Comparison of ENCODE assay signal across 9 mouse cellular contexts in genomic region chr11:114867361-114868235, GRCm38 (mm10). TPM values are rescaled to one million over a fixed set of nuclear protein-coding genes. Genes with fewer than 3 reads are reported as not detected.
A peak's percentile ranks its signal among the peaks of the same experiment; 100 is the strongest.
DNase-seq lines count a peak whose midpoint lies in the region; ATAC-seq and TF ChIP-seq lines count a peak whose summit lies in the region.
"Had no signal": no experiment of that assay in that cellular context is flagged by ENCODE, and none has a peak within 500 bp of the region (broad histone marks: within the 10 kb centered on the region; RNA-seq: fewer than 3 reads in every experiment).

No protein-coding gene starts in this region.

- H3K4me2 ChIP-seq in heart, postnatal 0 days (ENCODE audit: low read depth, low read length) = no peak overlapping the region
- peak overlapping the region; percentile 33; the same call in 1 of the 2 replicates for H3K4me2 ChIP-seq in liver, embryonic 14.5 days (ENCODE audit: low read depth)
- H3K4me2 ChIP-seq: forebrain, embryonic 13.5 days had no signal

- H3K9ac ChIP-seq in heart, postnatal 0 days (replicated peaks; ENCODE audit: low read depth, low read length) = no peak overlapping the region
- no peak overlapping the region for H3K9ac ChIP-seq in liver, embryonic 14.5 days (replicated peaks)
- H3K9ac ChIP-seq: forebrain, embryonic 13.5 days had no signal

- no peak for ATAC-seq in heart, postnatal 0 days (ENCODE audit: insufficient read depth, low read depth)
- peak; percentile 44; the same call in 1 of the 2 replicates for ATAC-seq in liver, embryonic 14.5 days (ENCODE audit: insufficient read depth)
- ATAC-seq: forebrain, embryonic 13.5 days had no signal

- no peaks in the 10 kb centered on the region for H3K36me3 ChIP-seq in heart, postnatal 0 days (replicated peaks; ENCODE audit: control insufficient read depth, insufficient read depth, low read length)
- no peaks in the 10 kb centered on the region for H3K36me3 ChIP-seq in liver, embryonic 14.5 days (replicated peaks; ENCODE audit: control insufficient read depth, insufficient read depth, low read depth)

- 28% methylated on average over 11 of the region's 11 CpGs for WGBS in heart, postnatal 0 days
- WGBS in liver, embryonic 14.5 days (ENCODE audit: insufficient replicate concordance) = 36% methylated on average over 11 of the region's 11 CpGs

- TF ChIP-seq EP300 in heart, postnatal 0 days (IDR thresholded peaks at IDR 0.05; ENCODE audit: low read depth) = no peak
- TF ChIP-seq EP300 in liver, embryonic 14.5 days (IDR thresholded peaks at IDR 0.05; ENCODE audit: low read depth) = no peak

- no peak for TF ChIP-seq CTCF in heart, postnatal 0 days (IDR thresholded peaks at IDR 0.05; ENCODE audit: low read depth)
- no peak for TF ChIP-seq CTCF in liver, embryonic 14.5 days (IDR thresholded peaks at IDR 0.05; ENCODE audit: low read depth)

- no peak overlapping the region for H3K4me3 ChIP-seq in heart, postnatal 0 days (ENCODE audit: low read depth, low read length)
- H3K4me3 ChIP-seq in liver, embryonic 14.5 days (ENCODE audit: insufficient read depth in 1 of 2, low read depth in 2 of 2, low read length in 2 of 2) = no peak overlapping the region
- H3K4me3 ChIP-seq: forebrain, embryonic 13.5 days had no signal

- no peaks in the 10 kb centered on the region for H3K27me3 ChIP-seq in heart, postnatal 0 days (ENCODE audit: control insufficient read depth, insufficient read depth, low read length)
- H3K27me3 ChIP-seq in liver, embryonic 14.5 days (ENCODE audit: control insufficient read depth, insufficient read depth, low read length) = no peaks in the 10 kb centered on the region
- H3K27me3 ChIP-seq: forebrain, embryonic 13.5 days had no signal

- no peaks in the 10 kb centered on the region for H3K9me3 ChIP-seq in heart, postnatal 0 days (replicated peaks; ENCODE audit: control insufficient read depth, low read length)
- H3K9me3 ChIP-seq in liver, embryonic 14.5 days (ENCODE audit: control insufficient read depth, low read length) = no peaks in the 10 kb centered on the region
- H3K9me3 ChIP-seq: forebrain, embryonic 13.5 days had no signal

- H3K4me1 ChIP-seq in heart, postnatal 0 days (ENCODE audit: control insufficient read depth, insufficient read depth) = peaks cover 22% of the 10 kb centered on the region
- H3K4me1 ChIP-seq in liver, embryonic 14.5 days (replicated peaks; ENCODE audit: control insufficient read depth in 2 of 2, insufficient read depth in 2 of 2, low read length in 1 of 2) = peaks cover 0 to 23% of the 10 kb centered on the region in 2 experiments; a peak in 3 of 4 replicates
- H3K4me1 ChIP-seq: forebrain, embryonic 13.5 days had no signal

- H3K27ac ChIP-seq in heart, postnatal 0 days (ENCODE audit: low read depth) = peak overlapping the region; percentile 74
- H3K27ac ChIP-seq in liver, embryonic 14.5 days = no peak overlapping the region
- H3K27ac ChIP-seq: forebrain, embryonic 13.5 days had no signal

- peak; percentile 76 for DNase-seq in kidney, adult 9 months
- DNase-seq in kidney, adult 18-20 months = no peak
- DNase-seq in cerebellum, adult 8-10 months = peak; percentile 71
- DNase-seq in heart, postnatal 0 days (ENCODE audit: low spot score) = no peak
- no peak for DNase-seq in liver, embryonic 14.5 days (ENCODE audit: low read depth in 3 of 3, low spot score in 3 of 3)
- DNase-seq in left cerebral cortex, adult 11 months (ENCODE audit: low spot score) = no peak
- no peak for DNase-seq in frontal cortex, postnatal 25 days (ENCODE audit: low spot score in 2 of 2)
- DNase-seq: thymus, postnatal 25 days had no signal

RNA-seq across cellular contexts. Expression of gene Gprc5c, which starts 16.6 kb away (rescaled TPM):
- total RNA-seq in heart, postnatal 0 days (2014; rRNA removed; ENCODE audit: low replicate concordance) = 14.1 and 16.5 TPM in 2 replicates
- 6.8 and 7.5 TPM in 2 replicates for polyA plus RNA-seq in heart, postnatal 0 days (2015; fragmentation: Nextera tagmentation; extraction: Ambion mirVana)
- 4.8 and 5.0 TPM in 2 replicates for polyA plus RNA-seq in liver, embryonic 14.5 days (2012; rRNA removed)
- 8.0 and 9.8 TPM in 2 replicates for polyA plus RNA-seq in liver, embryonic 14.5 days (2014; fragmentation: Nextera tagmentation; extraction: Ambion mirVana)

RNA-seq across cellular contexts. Expression of gene Cd300a, which starts 22.2 kb away (rescaled TPM):
- total RNA-seq in heart, postnatal 0 days (2014; rRNA removed; ENCODE audit: low replicate concordance) = 0.35 TPM in 1 of 2 replicates, not detected in the other
- 0.92 and 0.97 TPM in 2 replicates for polyA plus RNA-seq in heart, postnatal 0 days (2015; fragmentation: Nextera tagmentation; extraction: Ambion mirVana)
- 2.1 and 3.1 TPM in 2 replicates for polyA plus RNA-seq in liver, embryonic 14.5 days (2012; rRNA removed)
- polyA plus RNA-seq in liver, embryonic 14.5 days (2014; fragmentation: Nextera tagmentation; extraction: Ambion mirVana) = 3.6 and 3.7 TPM in 2 replicates

Comparison
In these comparisons a context has a peak if more than half of its experiments do, and no peak if none do; other contexts are left out.
1. DNase-seq: peak in kidney, adult 9 months (single experiment) and cerebellum, adult 8-10 months (single experiment); none in kidney, adult 18-20 months (single experiment), heart, postnatal 0 days (single experiment), liver, embryonic 14.5 days (0 of 3), left cerebral cortex, adult 11 months (single experiment) and frontal cortex, postnatal 25 days (0 of 2).